28 mouse cellular contexts compared by ENCODE assay signal in the genomic region with DNA sequence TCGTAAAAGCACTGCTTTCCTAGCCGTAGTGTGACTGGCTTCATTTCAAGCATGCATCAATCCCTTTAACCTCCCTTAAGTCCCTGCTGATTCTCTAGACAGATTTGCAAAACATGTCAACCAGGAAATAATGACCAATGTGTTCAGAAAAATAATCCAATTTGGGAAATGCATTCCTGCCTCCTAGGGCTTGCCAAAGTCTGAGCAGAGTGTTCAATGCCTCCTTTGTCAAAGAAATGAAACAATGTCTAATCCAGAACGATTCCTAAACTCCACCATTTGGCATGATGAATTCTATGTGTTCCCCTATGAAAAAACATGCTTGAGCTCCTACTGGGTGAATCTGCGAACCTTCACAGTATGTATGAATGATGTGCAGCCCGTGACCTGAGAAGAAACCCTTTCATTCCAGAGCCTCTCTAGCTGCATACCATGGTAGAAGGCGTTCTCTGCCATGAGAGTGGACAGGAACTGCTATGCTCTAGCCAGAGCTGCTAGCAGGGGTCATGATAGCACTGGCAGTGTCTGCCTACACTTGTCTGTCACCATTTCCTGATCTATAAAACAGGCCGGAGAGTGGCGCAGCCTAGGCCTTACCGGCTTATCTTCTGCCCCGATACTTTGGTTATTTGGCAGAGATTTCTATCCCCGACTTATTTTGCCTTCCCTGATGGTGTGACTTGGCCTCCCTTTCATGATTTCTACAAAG.
DNase-seq lines count a peak whose midpoint lies in the region; ATAC-seq lines count a peak whose summit lies in the region.
"Had no signal": no experiment of that assay in that cellular context is flagged by ENCODE, and none has a peak within 500 bp of the region (broad histone marks: within the 10 kb centered on the region; RNA-seq: fewer than 3 reads in every experiment).

No protein-coding gene starts in this region.

- 70% methylated on average over 11 of the region's 11 CpGs for WGBS in hindbrain, embryonic 16.5 days
- 72% methylated on average over 11 of the region's 11 CpGs for WGBS in hindbrain, embryonic 11.5 days
- WGBS in midbrain, embryonic 13.5 days = 58% methylated on average over 11 of the region's 11 CpGs
- 70% methylated on average over 11 of the region's 11 CpGs for WGBS in midbrain, embryonic 10.5 days

- no peaks in the 10 kb centered on the region for H3K9me3 ChIP-seq in hindbrain, embryonic 16.5 days (ENCODE audit: control insufficient read depth, low read length)
- H3K9me3 ChIP-seq in hindbrain, embryonic 11.5 days (ENCODE audit: control insufficient read depth, low read length) = no peaks in the 10 kb centered on the region
- H3K9me3 ChIP-seq in midbrain, embryonic 13.5 days = no peaks in the 10 kb centered on the region
- no peaks in the 10 kb centered on the region for H3K9me3 ChIP-seq in midbrain, embryonic 10.5 days (replicated peaks)
- H3K9me3 ChIP-seq: embryonic facial prominence, embryonic 15.5 days; forebrain, embryonic 13.5 days; heart, embryonic 10.5 days; heart, embryonic 15.5 days; intestine, embryonic 15.5 days; lung, embryonic 15.5 days; midbrain, embryonic 12.5 days; neural tube, embryonic 15.5 days; stomach, embryonic 15.5 days had no signal

- H3K27ac ChIP-seq in hindbrain, embryonic 16.5 days (ENCODE audit: low read depth, low read length) = no peak overlapping the region
- H3K27ac ChIP-seq in hindbrain, embryonic 11.5 days (ENCODE audit: low read depth, low read length) = no peak overlapping the region
- H3K27ac ChIP-seq in midbrain, embryonic 13.5 days = no peak overlapping the region
- H3K27ac ChIP-seq in midbrain, embryonic 10.5 days (replicated peaks) = no peak overlapping the region
- H3K27ac ChIP-seq: embryonic facial prominence, embryonic 15.5 days; forebrain, embryonic 13.5 days; heart, embryonic 10.5 days; heart, embryonic 15.5 days; hindbrain, embryonic 14.5 days; intestine, embryonic 15.5 days; lung, embryonic 15.5 days; midbrain, embryonic 12.5 days; neural tube, embryonic 15.5 days; stomach, embryonic 15.5 days had no signal

- no peaks in the 10 kb centered on the region for H3K4me1 ChIP-seq in hindbrain, embryonic 16.5 days (ENCODE audit: control insufficient read depth, insufficient read depth, low read depth, low read length)
- no peaks in the 10 kb centered on the region for H3K4me1 ChIP-seq in hindbrain, embryonic 11.5 days (replicated peaks; ENCODE audit: control insufficient read depth, insufficient read depth, low read length)
- H3K4me1 ChIP-seq in midbrain, embryonic 13.5 days (replicated peaks) = peaks cover 11% of the 10 kb centered on the region
- H3K4me1 ChIP-seq in midbrain, embryonic 10.5 days = peaks cover 17% of the 10 kb centered on the region
- H3K4me1 ChIP-seq: embryonic facial prominence, embryonic 15.5 days; forebrain, embryonic 13.5 days; heart, embryonic 10.5 days; heart, embryonic 15.5 days; intestine, embryonic 15.5 days; lung, embryonic 15.5 days; neural tube, embryonic 15.5 days; stomach, embryonic 15.5 days had no signal

- H3K36me3 ChIP-seq in hindbrain, embryonic 16.5 days (ENCODE audit: control insufficient read depth, insufficient read depth, low read length) = no peaks in the 10 kb centered on the region
- H3K36me3 ChIP-seq in hindbrain, embryonic 11.5 days (ENCODE audit: control insufficient read depth, insufficient read depth, low read length) = no peaks in the 10 kb centered on the region
- no peaks in the 10 kb centered on the region for H3K36me3 ChIP-seq in midbrain, embryonic 13.5 days
- no peaks in the 10 kb centered on the region for H3K36me3 ChIP-seq in midbrain, embryonic 10.5 days
- H3K36me3 ChIP-seq: embryonic facial prominence, embryonic 15.5 days; heart, embryonic 10.5 days; heart, embryonic 15.5 days; intestine, embryonic 15.5 days; lung, embryonic 15.5 days; midbrain, embryonic 12.5 days; neural tube, embryonic 15.5 days; stomach, embryonic 15.5 days had no signal

- peak; percentile 61 for ATAC-seq in hindbrain, embryonic 16.5 days
- no peak for ATAC-seq in hindbrain, embryonic 11.5 days (ENCODE audit: low FRiP score)
- ATAC-seq in midbrain, embryonic 13.5 days = 0 out of 2 replicates have a peak, but pooled peaks have one; percentile 27
- ATAC-seq: forebrain, embryonic 13.5 days; intestine, embryonic 15.5 days had no signal

- no peaks in the 10 kb centered on the region for H3K27me3 ChIP-seq in hindbrain, embryonic 16.5 days (replicated peaks; ENCODE audit: control insufficient read depth, insufficient read depth, low read length)
- H3K27me3 ChIP-seq in hindbrain, embryonic 11.5 days (ENCODE audit: control insufficient read depth, insufficient read depth, low read length) = no peaks in the 10 kb centered on the region
- no peaks in the 10 kb centered on the region for H3K27me3 ChIP-seq in midbrain, embryonic 13.5 days
- no peaks in the 10 kb centered on the region for H3K27me3 ChIP-seq in midbrain, embryonic 10.5 days (ENCODE audit: low read depth, poor library complexity, severe bottlenecking)
- H3K27me3 ChIP-seq: embryonic facial prominence, embryonic 15.5 days; forebrain, embryonic 13.5 days; heart, embryonic 15.5 days; intestine, embryonic 15.5 days; lung, embryonic 15.5 days; midbrain, embryonic 12.5 days; neural tube, embryonic 15.5 days; stomach, embryonic 15.5 days had no signal

- DNase-seq in cerebellum, postnatal 14 days = peak; percentile 53 to 68
- no peak for DNase-seq in cerebellum, adult 9-10 months
- DNase-seq in hindbrain, embryonic 11.5 days (ENCODE audit: low spot score) = no peak
- DNase-seq in midbrain, embryonic 10.5 days (ENCODE audit: low spot score) = no peak
- peak; percentile 43 for DNase-seq in mesoderm, embryonic 11.5 days (ENCODE audit: low read depth, low spot score)
- no peak for DNase-seq in gastrocnemius, adult 8-10 months (ENCODE audit: low spot score in 2 of 2)
- DNase-seq: adrenal gland, postnatal 14 days; cerebellum, postnatal 36 days; embryo, embryonic 11 days; gastrocnemius, postnatal 14 days; kidney, adult 9 months; kidney, postnatal 10 days; layer of hippocampus, postnatal 36 days; retina, postnatal 1 day; right cerebral cortex, postnatal 14 days had no signal

- H3K9ac ChIP-seq in hindbrain, embryonic 16.5 days (ENCODE audit: low read depth, low read length) = no peak overlapping the region
- no peak overlapping the region for H3K9ac ChIP-seq in hindbrain, embryonic 11.5 days (ENCODE audit: low read depth, low read length)
- H3K9ac ChIP-seq in midbrain, embryonic 13.5 days (replicated peaks) = no peak overlapping the region
- H3K9ac ChIP-seq: embryonic facial prominence, embryonic 15.5 days; forebrain, embryonic 13.5 days; heart, embryonic 15.5 days; hindbrain, embryonic 14.5 days; intestine, embryonic 15.5 days; lung, embryonic 15.5 days; midbrain, embryonic 12.5 days; neural tube, embryonic 15.5 days; stomach, embryonic 15.5 days had no signal

- H3K4me2 ChIP-seq in hindbrain, embryonic 16.5 days (ENCODE audit: low read length) = no peak overlapping the region
- no peak overlapping the region for H3K4me2 ChIP-seq in hindbrain, embryonic 11.5 days (replicated peaks; ENCODE audit: low read depth, low read length)
- H3K4me2 ChIP-seq in midbrain, embryonic 13.5 days (replicated peaks) = no peak overlapping the region
- H3K4me2 ChIP-seq: embryonic facial prominence, embryonic 15.5 days; forebrain, embryonic 13.5 days; heart, embryonic 15.5 days; hindbrain, embryonic 14.5 days; intestine, embryonic 15.5 days; liver, embryonic 11.5 days; lung, embryonic 15.5 days; midbrain, embryonic 12.5 days; neural tube, embryonic 15.5 days; stomach, embryonic 15.5 days had no signal

- no peak overlapping the region for H3K4me3 ChIP-seq in hindbrain, embryonic 16.5 days (ENCODE audit: low read length)
- no peak overlapping the region for H3K4me3 ChIP-seq in hindbrain, embryonic 11.5 days (ENCODE audit: low read depth, low read length)
- no peak overlapping the region for H3K4me3 ChIP-seq in midbrain, embryonic 13.5 days (replicated peaks)
- no peak overlapping the region for H3K4me3 ChIP-seq in midbrain, embryonic 10.5 days
- H3K4me3 ChIP-seq: embryonic facial prominence, embryonic 15.5 days; forebrain, embryonic 13.5 days; heart, embryonic 10.5 days; heart, embryonic 15.5 days; intestine, embryonic 15.5 days; lung, embryonic 15.5 days; midbrain, embryonic 12.5 days; neural tube, embryonic 15.5 days; stomach, embryonic 15.5 days had no signal

Comparison
In these comparisons a context has a peak if more than half of its experiments do, and no peak if none do; other contexts are left out.
1. DNase-seq: peak in cerebellum, postnatal 14 days (2 of 2) and mesoderm, embryonic 11.5 days (single experiment); none in cerebellum, adult 9-10 months (single experiment), hindbrain, embryonic 11.5 days (single experiment), midbrain, embryonic 10.5 days (single experiment) and gastrocnemius, adult 8-10 months (0 of 2).